Mouse (Mus musculus): ENCODE data around the gene Izumo1r.

GRCm38 (mm10) chr9:14885151-14885550, 18.6 kb downstream of the Izumo1r start:
- TF ChIP-seq POLR2A (IDR thresholded peaks at IDR 0.05; ENCODE audit: borderline replicate concordance, insufficient read depth, low read length) (no peak), CTCF (IDR thresholded peaks at IDR 0.05; ENCODE audit: borderline replicate concordance, insufficient read depth, low read depth, low read length) (no peak)
